Mouse (Mus musculus) forebrain, embryonic 14.5 days (tissue): Measurements from ENCODE around the gene Gjd3. TPM values are rescaled to one million over a fixed set of nuclear protein-coding genes. Genes with fewer than 3 reads are reported as not detected.

Experiments used
- ATAC-seq: fragments of 200-750 bp; cut with Nextera tagmentation; 2 replicates; pipeline ENCODE4 v1.8.0; 2017; ENCODE audit warnings: mild to moderate bottlenecking, moderate library complexity
- DNase-seq: peaks from one replicate; pipeline ENCODE4 v3.0.0-alpha.2; 2015; ENCODE audit warnings: low spot score
- H3K27ac ChIP-seq: fragments of 300-500 bp; sonication (generic); 2 replicates; pipeline ENCODE4 v1.5.1; 2014; ENCODE audit warnings: low read depth, mild to moderate bottlenecking, control low read depth, low read length, moderate library complexity
- H3K27me3 ChIP-seq: fragments of 300-500 bp; sonication (generic); replicated peaks from 2 replicates; pipeline ENCODE4 v1.6.1; 2014; ENCODE audit warnings: low read length, control low read depth, mixed read lengths; ENCODE audit not compliant: control insufficient read depth, insufficient read depth
- H3K36me3 ChIP-seq: fragments of 300-500 bp; sonication (generic); 2 replicates; pipeline ENCODE4 v1.6.1; 2014; ENCODE audit warnings: low read length, control low read depth; ENCODE audit not compliant: control insufficient read depth, insufficient read depth
- H3K4me1 ChIP-seq: fragments of 300-500 bp; sonication (generic); 2 replicates; pipeline ENCODE4 v1.6.1; 2014; ENCODE audit warnings: antibody characterized with exemption, low read length, control low read depth; ENCODE audit not compliant: control insufficient read depth, insufficient read depth
- H3K4me2 ChIP-seq: fragments of 300-500 bp; sonication (generic); 2 replicates; pipeline ENCODE4 v1.6.1; 2014; ENCODE audit warnings: mild to moderate bottlenecking, control low read depth, low read length
- H3K4me3 ChIP-seq: fragments of 300-500 bp; sonication (generic); 2 replicates; pipeline ENCODE4 v1.5.1; 2014; ENCODE audit warnings: low read depth, low read length, control low read depth
- H3K9ac ChIP-seq: fragments of 300-500 bp; sonication (generic); 2 replicates; pipeline ENCODE4 v1.6.1; 2014; ENCODE audit warnings: mild to moderate bottlenecking, low read length, control low read depth, moderate library complexity
- H3K9me3 ChIP-seq: fragments of 300-500 bp; sonication (generic); replicated peaks from 2 replicates; pipeline ENCODE4 v1.6.1; 2016; ENCODE audit warnings: low read length, control low read depth, mixed read lengths; ENCODE audit not compliant: control insufficient read depth
- WGBS: fragments of 180-500 bp; shearing (Covaris S2); extraction: QIAGEN DNeasy Blood & Tissue Kit; methylation state at CpG from one replicate; pipeline ENCODE4 v1.1.7; 2014; 5-methylcytosine and 5-hydroxymethylcytosine counted together
- polyA plus RNA-seq: library from polyadenylated mRNA; unstranded; fragments of >200 nt; fragmentation: Nextera tagmentation; extraction: Ambion mirVana; gene quantifications from 2 replicates; pipeline ENCODE4 v1.2.1, GENCODE M21; 2014

Gjd3 gene
- polyA plus RNA-seq, 1 experiment from 2014 or later: 0.28 TPM

- no peaks in the 10 kb centered on the region for H3K9me3 ChIP-seq
- ATAC-seq (no peak), DNase-seq (no peak)
- no peaks in the 10 kb centered on the region for H3K27me3 ChIP-seq
- H3K4me2 ChIP-seq: no peak overlapping the region
- H3K9ac ChIP-seq: no peak overlapping the region
- H3K4me1 ChIP-seq: no peaks in the 10 kb centered on the region
- no peak overlapping the region for H3K4me3 ChIP-seq
- H3K36me3 ChIP-seq: peaks cover 91% of the 10 kb centered on the region
- H3K27ac ChIP-seq: no peak overlapping the region
- 90% methylated on average over 1 of the region's 1 CpGs for WGBS
These were observed 31.0 kb upstream of the Gjd3 start for GRCm38 (mm10) chr11:99013856-99014255.

GRCm38 (mm10) chr11:99010706-99011105 is 27.9 kb upstream of the Gjd3 start:
- H3K4me3 ChIP-seq: no peak overlapping the region
- ATAC-seq: no peak
- no peak overlapping the region for H3K27ac ChIP-seq
- no peak overlapping the region for H3K4me2 ChIP-seq
- no peak overlapping the region for H3K9ac ChIP-seq
- H3K36me3 ChIP-seq: peaks cover 85% of the 10 kb centered on the region
- WGBS: 97% methylated on average over 5 of the region's 5 CpGs
- no peaks in the 10 kb centered on the region for H3K4me1 ChIP-seq
- DNase-seq: no peak
- no peaks in the 10 kb centered on the region for H3K27me3 ChIP-seq
- no peaks in the 10 kb centered on the region for H3K9me3 ChIP-seq

GRCm38 (mm10) chr11:99010124-99010523 is 27.3 kb upstream of the Gjd3 start:
- H3K4me2 ChIP-seq: no peak overlapping the region
- no peaks in the 10 kb centered on the region for H3K9me3 ChIP-seq
- H3K36me3 ChIP-seq: peaks cover 85% of the 10 kb centered on the region
- H3K4me3 ChIP-seq: no peak overlapping the region
- H3K27ac ChIP-seq: no peak overlapping the region
- H3K4me1 ChIP-seq: no peaks in the 10 kb centered on the region
- H3K27me3 ChIP-seq: no peaks in the 10 kb centered on the region
- no peak for DNase-seq
- no peak for ATAC-seq
- no peak overlapping the region for H3K9ac ChIP-seq
- WGBS: 96% methylated on average over 4 of the region's 4 CpGs

- 93% methylated on average over 9 of the region's 9 CpGs for WGBS
- Histone ChIP-seq H3K4me3 (no peak overlapping the region), H3K4me1 (no peaks in the 10 kb centered on the region), H3K4me2 (no peak overlapping the region), H3K36me3 (peaks cover 83% of the 10 kb centered on the region), H3K27ac (no peak overlapping the region), H3K9ac (no peak overlapping the region), H3K9me3 (no peaks in the 10 kb centered on the region), H3K27me3 (no peaks in the 10 kb centered on the region)
- ATAC-seq (no peak), DNase-seq (no peak)
These were observed 24.0 kb upstream of the Gjd3 start for GRCm38 (mm10) chr11:99006788-99007187.

GRCm38 (mm10) chr11:98999243-98999642 is 16.4 kb upstream of the Gjd3 start:
- 95% methylated on average over 11 of the region's 11 CpGs for WGBS
- Histone ChIP-seq H3K9ac (no peak overlapping the region), H3K4me2 (no peak overlapping the region), H3K36me3 (peaks cover 96% of the 10 kb centered on the region), H3K27me3 (no peaks in the 10 kb centered on the region), H3K27ac (no peak overlapping the region), H3K4me1 (no peaks in the 10 kb centered on the region), H3K9me3 (no peaks in the 10 kb centered on the region), H3K4me3 (no peak overlapping the region)
- no peak for ATAC-seq
- DNase-seq: no peak

- peaks cover 96% of the 10 kb centered on the region for H3K36me3 ChIP-seq
These were observed 16.0 kb upstream of the Gjd3 start for GRCm38 (mm10) chr11:98998776-98999175.

GRCm38 (mm10) chr11:98997659-98998058 is 14.8 kb upstream of the Gjd3 start:
- no peak overlapping the region for H3K4me2 ChIP-seq
- H3K4me3 ChIP-seq: no peak overlapping the region
- H3K4me1 ChIP-seq: no peaks in the 10 kb centered on the region
- H3K9ac ChIP-seq: no peak overlapping the region
- no peaks in the 10 kb centered on the region for H3K9me3 ChIP-seq
- WGBS: 91% methylated on average over 4 of the region's 4 CpGs
- no peaks in the 10 kb centered on the region for H3K27me3 ChIP-seq
- no peak overlapping the region for H3K27ac ChIP-seq
- ATAC-seq (no peak), DNase-seq (no peak)
- peaks cover 96% of the 10 kb centered on the region for H3K36me3 ChIP-seq

More at GRCm38 (mm10) chr11:98998776-98999175, 16.0 kb upstream of the Gjd3 start:
- ATAC-seq (no peak), DNase-seq (no peak)
- Histone ChIP-seq H3K27ac (no peak overlapping the region), H3K9ac (no peak overlapping the region), H3K9me3 (no peaks in the 10 kb centered on the region), H3K4me1 (no peaks in the 10 kb centered on the region), H3K4me2 (no peak overlapping the region), H3K4me3 (no peak overlapping the region), H3K27me3 (no peaks in the 10 kb centered on the region)

- no peaks in the 10 kb centered on the region for H3K9me3 ChIP-seq
- no peaks in the 10 kb centered on the region for H3K4me1 ChIP-seq
- 90% methylated on average over 7 of the region's 7 CpGs for WGBS
- ATAC-seq: no peak
- H3K4me2 ChIP-seq: no peak overlapping the region
- no peak overlapping the region for H3K4me3 ChIP-seq
- peaks cover 90% of the 10 kb centered on the region for H3K36me3 ChIP-seq
- H3K27ac ChIP-seq: no peak overlapping the region
- DNase-seq: no peak
- H3K9ac ChIP-seq: no peak overlapping the region
- H3K27me3 ChIP-seq: no peaks in the 10 kb centered on the region
These were observed 13.2 kb upstream of the Gjd3 start for GRCm38 (mm10) chr11:98995987-98996386.

- Histone ChIP-seq H3K27ac (no peak overlapping the region), H3K9ac (no peak overlapping the region), H3K36me3 (peaks cover 44% of the 10 kb centered on the region), H3K4me2 (no peak overlapping the region), H3K27me3 (no peaks in the 10 kb centered on the region), H3K4me1 (no peaks in the 10 kb centered on the region), H3K4me3 (no peak overlapping the region), H3K9me3 (no peaks in the 10 kb centered on the region)
- WGBS: 80% methylated on average over 6 of the region's 6 CpGs
- no peak for ATAC-seq
- no peak for DNase-seq
These were observed 8.1 kb upstream of the Gjd3 start for GRCm38 (mm10) chr11:98990866-98991265.
